Mouse (Mus musculus) midbrain, postnatal 0 days (tissue): ENCODE measurements at regions not wholly inside any gene's neighbourhood (a gene's known extent, or its start where the extent isn't known, plus 50 kb on each side); places are given as distances from the start of the nearest gene placed in this dataset.

Experiments
- ATAC-seq: fragments of 200-750 bp; cut with Nextera tagmentation; 2 replicates; pipeline ENCODE4 v1.8.0; 2017; ENCODE audit warnings: moderate number of reproducible peaks, mild to moderate bottlenecking, moderate TSS enrichment, moderate library complexity; ENCODE audit not compliant: low FRiP score
- DNase-seq: peaks from one replicate; pipeline ENCODE4 v3.0.0-alpha.2; 2015; ENCODE audit warnings: low spot score
- H3K27ac ChIP-seq: fragments of 300-500 bp; sonication (generic); 2 replicates; pipeline ENCODE4 v1.5.1; 2014; ENCODE audit warnings: low read depth, mild to moderate bottlenecking, low read length, mixed read lengths
- H3K27me3 ChIP-seq: fragments of 300-500 bp; sonication (generic); 2 replicates; pipeline ENCODE4 v1.6.1; 2014; ENCODE audit warnings: low read length, control low read depth, mixed read lengths; ENCODE audit not compliant: insufficient read depth
- H3K36me3 ChIP-seq: fragments of 300-500 bp; sonication (generic); 2 replicates; pipeline ENCODE4 v1.6.1; 2014; ENCODE audit warnings: low read length, control low read depth, mixed read lengths; ENCODE audit not compliant: insufficient read depth
- H3K4me1 ChIP-seq: fragments of 300-500 bp; sonication (generic); 2 replicates; pipeline ENCODE4 v1.6.1; 2014; ENCODE audit warnings: mild to moderate bottlenecking, control low read depth, antibody characterized with exemption, low read length, mixed read lengths; ENCODE audit not compliant: insufficient read depth
- H3K4me2 ChIP-seq: fragments of 300-500 bp; sonication (generic); 2 replicates; pipeline ENCODE4 v1.6.1; 2014; ENCODE audit warnings: low read depth, mild to moderate bottlenecking, low read length, mixed read lengths; ENCODE audit not compliant: poor library complexity, severe bottlenecking
- H3K4me3 ChIP-seq: fragments of 300-500 bp; sonication (generic); 2 replicates; pipeline ENCODE4 v1.5.1; 2014; ENCODE audit warnings: low read depth, mild to moderate bottlenecking, low read length, moderate library complexity
- H3K9ac ChIP-seq: fragments of 300-500 bp; sonication (generic); replicated peaks from 2 replicates; pipeline ENCODE4 v1.6.1; 2014; ENCODE audit warnings: mild to moderate bottlenecking, low read length, moderate library complexity, mixed read lengths; ENCODE audit not compliant: poor library complexity, severe bottlenecking
- H3K9me3 ChIP-seq: fragments of 300-500 bp; sonication (generic); 2 replicates; pipeline ENCODE4 v1.6.1; 2016; ENCODE audit warnings: low read length, control low read depth
- CTCF ChIP-seq: IDR thresholded peaks from 2 replicates; pipeline ENCODE4 v1.5.1; 2016; ENCODE audit warnings: antibody characterized with exemption, mild to moderate bottlenecking
- WGBS: fragments of 180-500 bp; shearing (Covaris S2); extraction: QIAGEN DNeasy Blood & Tissue Kit; methylation state at CpG from one replicate; pipeline ENCODE4 v1.1.7; 2014; 5-methylcytosine and 5-hydroxymethylcytosine counted together

- H3K9ac ChIP-seq, result no peak overlapping the region
- H3K36me3 ChIP-seq, result no peaks in the 10 kb centered on the region
- no peaks in the 10 kb centered on the region for H3K9me3 ChIP-seq
- no peak for ATAC-seq
- no peak overlapping the region for H3K27ac ChIP-seq
- no peak for TF ChIP-seq CTCF
- WGBS, result 68% methylated on average over 4 of the region's 4 CpGs
- H3K27me3 ChIP-seq, result no peaks in the 10 kb centered on the region
- H3K4me3 ChIP-seq, result no peak overlapping the region
- DNase-seq, result no peak
- H3K4me1 ChIP-seq, result no peaks in the 10 kb centered on the region
- no peak overlapping the region for H3K4me2 ChIP-seq
These were observed 113.9 kb downstream of the Gm10131 start for GRCm38 (mm10) chr8:33997676-33998075.

GRCm38 (mm10) chr8:33992946-33993345, 118.6 kb downstream of the Gm10131 start:
- no peak for DNase-seq
- Histone ChIP-seq H3K4me2 (no peak overlapping the region), H3K4me3 (no peak overlapping the region), H3K27ac (no peak overlapping the region), H3K36me3 (no peaks in the 10 kb centered on the region), H3K27me3 (no peaks in the 10 kb centered on the region), H3K9ac (no peak overlapping the region), H3K4me1 (no peaks in the 10 kb centered on the region), H3K9me3 (no peaks in the 10 kb centered on the region)
- 77% methylated on average over 11 of the region's 11 CpGs for WGBS
- no peak for TF ChIP-seq CTCF
- no peak for ATAC-seq

- WGBS, result 48% methylated on average over 12 of the region's 12 CpGs
- H3K4me1 ChIP-seq, result no peaks in the 10 kb centered on the region
- H3K36me3 ChIP-seq, result no peaks in the 10 kb centered on the region
- 0 out of 2 replicates have a peak overlapping the region, but pooled peaks have one; percentile 18 for H3K4me2 ChIP-seq
- no peak overlapping the region for H3K9ac ChIP-seq
- no peak overlapping the region for H3K4me3 ChIP-seq
- H3K9me3 ChIP-seq, result no peaks in the 10 kb centered on the region
- H3K27me3 ChIP-seq, result no peaks in the 10 kb centered on the region
- TF ChIP-seq CTCF, result no peak
- H3K27ac ChIP-seq, result no peak overlapping the region
- DNase-seq, result no peak
- ATAC-seq, result no peak
These were observed 119.3 kb downstream of the Gm10131 start for GRCm38 (mm10) chr8:33991917-33992875.

- H3K4me2 ChIP-seq, result 0 out of 2 replicates have a peak overlapping the region, but pooled peaks have one; percentile 18
- peak; percentile 40 for DNase-seq
- ATAC-seq, result no peak
- TF ChIP-seq CTCF, result no peak
- H3K27me3 ChIP-seq, result no peaks in the 10 kb centered on the region
- no peaks in the 10 kb centered on the region for H3K4me1 ChIP-seq
- no peaks in the 10 kb centered on the region for H3K36me3 ChIP-seq
- H3K9me3 ChIP-seq, result no peaks in the 10 kb centered on the region
- H3K27ac ChIP-seq, result no peak overlapping the region
- H3K9ac ChIP-seq, result no peak overlapping the region
- H3K4me3 ChIP-seq, result no peak overlapping the region
- 32% methylated on average over 17 of the region's 17 CpGs for WGBS
These were observed 120.2 kb downstream of the Gm10131 start for GRCm38 (mm10) chr8:33991165-33991916.

- no peak for TF ChIP-seq CTCF
- 87% methylated on average over 9 of the region's 9 CpGs for WGBS
- no peaks in the 10 kb centered on the region for H3K9me3 ChIP-seq
- H3K27ac ChIP-seq, result no peak overlapping the region
- ATAC-seq (no peak), DNase-seq (no peak)
- H3K36me3 ChIP-seq, result no peaks in the 10 kb centered on the region
- no peaks in the 10 kb centered on the region for H3K4me1 ChIP-seq
- no peak overlapping the region for H3K4me3 ChIP-seq
- H3K27me3 ChIP-seq, result no peaks in the 10 kb centered on the region
- no peak overlapping the region for H3K9ac ChIP-seq
- no peak overlapping the region for H3K4me2 ChIP-seq
These were observed 121.5 kb downstream of the Gm10131 start for GRCm38 (mm10) chr8:33990039-33990438.

GRCm38 (mm10) chr8:33987755-33988104, 123.8 kb downstream of the Gm10131 start:
- Histone ChIP-seq H3K4me3 (no peak overlapping the region), H3K4me1 (no peaks in the 10 kb centered on the region), H3K9ac (no peak overlapping the region), H3K4me2 (no peak overlapping the region), H3K9me3 (no peaks in the 10 kb centered on the region), H3K27ac (no peak overlapping the region), H3K27me3 (no peaks in the 10 kb centered on the region), H3K36me3 (no peaks in the 10 kb centered on the region)
- ATAC-seq, result no peak
- WGBS, result 75% methylated on average over 10 of the region's 10 CpGs
- no peak for DNase-seq
- TF ChIP-seq CTCF, result no peak
